Mouse (Mus musculus): ENCODE results near the gene Spopl.
"Not testable (repeated sequence)": the region's sequence is repeated elsewhere in the genome, so short reads cannot be mapped to it uniquely, and the experiment has no call there.

Spopl gene

DNA sequence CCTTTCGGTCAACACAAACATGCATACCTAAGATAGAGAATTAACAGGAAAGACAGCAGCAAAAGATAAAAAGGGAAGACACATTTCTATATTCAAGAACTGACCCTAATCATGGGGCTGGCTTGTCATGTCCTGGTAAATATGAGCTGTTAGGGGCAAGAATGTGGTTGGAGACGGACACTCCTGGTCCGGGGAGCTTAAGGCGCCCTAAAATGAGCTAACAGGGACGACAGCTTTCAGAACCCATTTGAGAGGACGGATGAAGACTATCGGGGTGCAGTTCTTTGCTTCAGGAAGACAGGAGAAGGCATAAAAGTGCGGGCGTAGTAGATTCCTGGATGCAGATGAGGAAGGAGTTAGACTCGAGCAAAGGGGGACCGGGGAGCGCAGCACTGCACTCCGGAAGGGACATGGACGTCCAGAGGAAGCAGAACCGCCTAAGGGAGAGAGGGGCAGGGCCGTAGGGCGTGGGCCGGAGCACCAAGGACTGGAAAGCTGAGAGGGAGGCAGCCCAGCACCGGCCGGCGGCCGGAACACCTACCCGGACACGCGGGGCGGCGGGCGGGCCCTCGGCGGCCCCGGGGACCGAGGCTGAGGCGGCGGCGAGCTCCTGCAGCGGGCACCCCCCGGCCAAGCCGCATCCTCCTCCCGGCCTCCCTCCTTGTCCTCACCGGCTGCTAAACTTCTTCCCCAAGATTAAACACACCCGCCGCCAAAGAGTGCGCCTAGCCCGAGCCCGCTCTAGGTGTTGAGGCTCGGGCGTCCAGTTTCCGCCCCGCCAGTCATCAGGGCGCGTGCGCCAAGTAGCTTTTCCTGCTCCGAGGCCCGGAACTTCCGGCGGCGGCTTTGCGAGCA lies at the start of gene Spopl:
TSS of gene Spopl (minus strand) at position 805 of the 855 bp plus-strand sequence.
- DNase-seq (ENCODE audit: low read depth, low spot score) = peak; percentile 85

DNA sequence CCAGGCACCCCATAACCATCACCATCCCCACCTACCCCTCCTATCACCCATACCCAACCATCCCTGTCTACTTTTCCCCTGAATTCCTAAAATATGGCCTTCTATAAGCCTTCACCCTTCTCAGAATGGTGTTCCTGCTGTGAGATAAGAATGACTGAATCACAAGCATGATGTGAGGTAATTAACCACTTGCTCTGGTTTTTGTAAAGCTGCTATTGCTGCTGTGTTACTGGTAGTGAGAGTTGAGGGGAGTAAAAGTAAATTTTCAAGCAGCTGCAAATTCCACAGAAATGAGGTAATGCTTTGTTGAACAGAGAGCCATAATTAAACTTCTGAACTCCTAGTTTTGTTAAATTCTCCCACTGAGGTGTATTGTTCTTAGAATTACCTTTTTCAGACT lies 48.2 kb upstream of the Spopl start:
- no peak for DNase-seq (ENCODE audit: low read depth, low spot score)

DNA sequence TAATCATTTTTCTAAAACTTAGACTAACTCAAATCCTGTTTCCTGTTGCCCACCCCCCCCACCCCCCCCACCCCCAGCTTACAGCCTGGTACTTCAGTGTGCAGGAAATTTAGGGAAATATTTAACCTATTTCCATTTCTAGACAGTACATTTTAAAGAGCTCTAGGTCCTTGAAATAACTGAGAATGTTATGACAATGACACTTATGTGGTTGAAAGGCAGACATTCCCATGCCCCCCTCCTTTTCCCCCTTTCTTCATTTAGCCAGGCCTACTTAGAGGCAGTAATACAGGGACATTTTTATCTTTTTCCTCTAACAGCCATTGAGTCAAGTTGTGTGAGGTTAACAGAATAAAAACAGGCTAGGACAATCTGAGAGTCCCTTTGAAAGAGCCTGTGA lies 46.1 kb upstream of the Spopl start:
- DNase-seq (ENCODE audit: low read depth, low spot score) = no peak

DNA sequence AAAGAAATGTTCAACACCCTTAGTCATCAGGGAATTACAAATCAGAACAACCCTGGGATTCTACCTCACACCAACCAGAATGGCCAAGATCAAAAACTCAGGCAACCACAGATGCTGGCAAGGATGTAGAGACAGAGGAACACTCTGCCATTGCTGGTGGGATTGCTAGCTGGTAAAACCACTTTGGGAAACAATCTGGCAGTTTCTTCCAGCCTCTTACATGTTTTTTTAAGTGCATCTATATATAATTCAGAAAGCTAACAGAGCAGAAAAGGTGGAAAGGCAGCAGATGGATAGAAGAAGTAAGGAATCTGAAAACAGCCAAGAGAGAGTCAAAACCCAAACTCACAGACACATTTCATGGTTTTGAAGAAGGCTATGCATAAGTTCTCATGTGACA lies 33.5 kb upstream of the Spopl start:
- no peak for DNase-seq (ENCODE audit: low read depth, low spot score)

DNA sequence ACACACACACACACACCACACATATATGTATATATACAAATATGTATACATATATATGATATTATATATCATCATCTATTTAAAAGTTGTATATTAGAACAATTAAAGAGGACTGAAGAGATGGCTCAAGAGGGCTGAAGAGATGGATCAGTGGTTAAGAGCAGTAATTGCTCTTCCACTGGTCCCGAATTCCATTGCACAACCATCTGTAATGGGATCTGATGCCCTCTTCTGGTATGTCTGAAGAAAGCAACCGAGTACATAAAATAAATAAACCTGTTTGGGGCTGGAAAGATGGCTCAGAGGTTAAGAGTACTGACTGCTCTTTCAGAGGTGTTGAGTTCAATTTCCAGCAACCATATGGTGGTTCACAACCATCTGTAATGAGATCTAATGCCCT lies 16.9 kb upstream of the Spopl start:
- no peak for DNase-seq (ENCODE audit: low read depth, low spot score)

DNA sequence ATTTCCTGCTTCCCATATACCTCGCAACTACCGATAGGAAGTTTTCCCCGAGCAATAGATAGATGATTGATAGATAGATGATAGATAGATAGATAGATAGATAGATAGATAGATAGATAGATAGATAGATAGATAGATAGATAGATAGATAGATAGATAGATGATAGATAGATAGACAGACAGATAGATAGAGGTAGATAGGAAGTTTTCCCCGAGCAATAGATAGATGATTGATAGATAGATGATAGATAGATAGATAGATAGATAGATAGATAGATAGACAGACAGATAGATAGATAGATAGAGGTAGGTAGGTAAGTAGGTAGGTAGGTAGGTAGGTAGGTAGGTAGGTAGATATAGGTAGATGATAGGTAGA lies 239 bp upstream of the Spopl start:
- DNase-seq (ENCODE audit: low read depth, low spot score) = not testable (repeated sequence)

DNA sequence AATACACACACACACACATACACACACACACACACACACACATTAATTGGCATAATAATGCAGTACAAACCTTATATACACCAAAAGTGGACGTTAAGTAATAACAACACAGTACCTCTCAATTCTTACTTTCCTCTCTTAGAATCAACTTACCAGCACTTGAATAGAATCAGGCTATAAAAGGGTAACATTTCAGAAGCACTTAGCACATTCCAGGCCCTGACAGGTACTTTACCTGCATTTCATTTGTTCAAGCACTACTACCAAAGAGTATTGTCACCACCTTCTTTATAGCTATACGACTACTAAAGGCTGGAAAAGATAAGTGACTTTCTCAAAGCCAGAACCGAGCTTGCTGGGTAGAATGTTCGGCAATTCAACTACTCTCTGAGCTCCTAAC lies 1.3 kb downstream of the Spopl start:
- no peak for DNase-seq (ENCODE audit: low read depth, low spot score)

DNA sequence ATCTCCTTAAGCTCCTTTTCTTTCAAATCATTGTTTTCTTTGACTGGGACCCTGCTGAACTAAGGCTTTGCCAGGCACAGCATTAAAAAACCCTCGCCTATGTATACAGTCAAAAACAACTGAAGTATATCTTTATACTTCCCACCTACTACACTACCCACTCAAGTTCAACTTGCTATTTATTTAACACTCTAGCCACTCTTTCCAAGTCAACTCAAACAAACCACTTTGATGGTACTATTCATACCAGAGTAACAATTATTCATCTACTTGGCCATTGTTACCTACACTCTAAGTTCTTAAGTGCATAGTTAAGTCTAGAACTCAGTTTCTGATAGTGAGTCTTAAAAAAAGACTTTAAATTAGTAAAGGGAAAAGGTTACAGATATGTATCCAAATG lies 3.1 kb downstream of the Spopl start:
- DNase-seq (ENCODE audit: low read depth, low spot score) = no peak

DNA sequence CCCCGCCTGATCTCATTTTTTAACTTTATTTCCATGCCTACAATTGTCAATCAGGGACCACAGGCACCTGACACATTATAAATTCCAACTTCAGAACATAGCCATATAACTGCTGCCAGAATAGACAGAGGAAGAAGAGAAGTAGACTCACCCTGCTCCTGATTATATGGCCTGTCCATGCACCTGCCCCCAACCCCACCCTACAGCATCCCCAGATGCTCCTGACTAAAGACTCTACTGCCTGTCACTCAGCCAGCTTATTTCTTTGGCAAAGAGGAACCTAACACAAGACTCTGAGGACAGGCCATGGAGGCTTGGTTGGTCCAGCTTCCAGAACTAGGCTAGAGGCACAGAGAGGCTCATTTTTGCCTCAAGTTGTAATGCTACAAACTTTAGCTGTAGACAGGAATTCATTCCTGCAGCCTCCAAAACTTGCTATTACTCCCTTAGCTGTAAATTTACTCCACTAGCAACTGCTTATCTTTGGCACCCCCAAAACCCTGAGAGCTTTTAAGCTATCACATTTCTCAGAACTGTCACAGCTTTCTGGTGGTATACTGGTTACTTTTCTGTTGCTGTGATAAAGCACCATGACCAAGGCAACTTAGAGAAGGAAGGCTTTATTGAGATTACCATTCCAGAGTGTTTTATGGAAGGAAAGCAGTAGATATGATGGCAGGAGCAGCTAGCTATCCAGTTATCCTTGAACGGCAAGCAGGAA lies 6.7 kb downstream of the Spopl start:
- DNase-seq (ENCODE audit: low read depth, low spot score) = no peak

DNA sequence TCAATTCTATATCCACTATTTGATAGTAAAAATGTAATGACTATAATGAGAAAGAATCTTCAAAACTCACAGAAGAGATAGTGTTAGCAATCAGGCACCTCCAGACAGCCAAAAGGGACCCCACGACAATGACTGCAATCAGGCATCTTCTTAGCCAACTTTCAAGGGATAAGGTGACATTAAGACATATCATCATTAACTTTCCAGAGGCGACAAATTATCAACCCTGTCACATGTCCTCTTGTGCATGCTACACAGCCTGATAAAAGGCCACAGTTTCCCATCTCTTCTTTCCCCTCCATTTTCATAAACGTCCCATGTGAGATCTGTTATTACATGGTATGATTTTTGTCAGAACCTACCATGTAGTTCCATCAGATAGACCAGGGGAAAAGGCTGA lies 9.0 kb downstream of the Spopl start:
- no peak for DNase-seq (ENCODE audit: low read depth, low spot score)

DNA sequence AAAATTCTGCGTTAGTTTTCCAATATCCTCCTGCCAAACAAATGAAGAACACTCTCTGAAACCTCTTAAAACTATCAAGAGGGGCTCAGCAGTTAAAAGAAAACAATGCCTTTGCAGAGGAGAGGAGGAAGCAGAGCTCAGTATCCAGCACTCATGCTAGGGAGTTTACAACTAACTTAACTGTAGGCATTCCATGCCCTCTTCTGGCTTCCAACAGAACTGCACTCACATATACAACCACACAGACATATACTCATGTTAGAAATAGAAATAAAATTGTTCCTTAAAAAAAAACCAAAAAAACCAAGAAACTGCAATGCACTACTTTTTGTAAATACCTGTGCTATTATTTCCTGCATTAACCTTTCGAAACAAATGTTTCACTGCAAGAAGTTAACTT lies 12.7 kb downstream of the Spopl start:
- DNase-seq (ENCODE audit: low read depth, low spot score) = no peak

DNA sequence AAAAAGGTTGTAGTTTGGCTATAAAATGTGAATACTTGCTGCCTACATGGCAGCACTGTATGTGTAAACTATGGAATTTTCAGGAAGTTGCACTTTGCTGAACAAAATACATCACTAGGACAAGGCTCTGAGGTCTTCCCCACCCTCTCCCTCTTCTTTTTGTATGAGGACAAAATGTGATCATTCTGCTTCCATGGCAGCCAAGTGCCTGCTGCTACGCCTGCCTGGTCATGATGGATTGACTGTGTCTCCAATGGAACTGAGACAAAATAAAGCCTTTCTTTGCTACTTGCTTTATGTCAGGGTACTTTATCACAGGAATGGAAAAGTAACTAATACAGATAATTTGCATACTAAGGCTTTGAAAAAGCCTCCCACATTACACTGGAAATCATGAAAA lies 20.7 kb downstream of the Spopl start:
- peak; percentile 20 for DNase-seq (ENCODE audit: low read depth, low spot score)

DNA sequence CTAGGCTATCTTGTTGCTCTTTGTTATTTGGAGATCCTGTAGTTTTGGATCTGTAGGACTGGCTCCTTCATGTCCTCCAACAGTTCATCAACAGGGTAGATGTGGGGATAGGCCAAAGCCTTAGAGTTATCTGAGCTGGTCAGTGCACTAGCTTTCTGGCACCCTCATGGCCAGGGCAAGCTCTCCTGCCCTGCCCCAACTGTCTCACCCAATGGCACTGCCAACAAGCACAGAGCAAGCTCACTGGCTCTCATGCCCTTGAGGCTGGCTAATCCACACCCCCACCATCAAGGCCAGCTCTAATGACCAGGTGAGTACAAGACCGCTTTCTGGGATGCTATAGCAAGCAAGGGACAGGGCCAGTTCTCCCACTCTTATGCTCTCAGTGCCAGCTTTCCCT lies 24.7 kb downstream of the Spopl start:
- DNase-seq (ENCODE audit: low read depth, low spot score) = no peak

DNA sequence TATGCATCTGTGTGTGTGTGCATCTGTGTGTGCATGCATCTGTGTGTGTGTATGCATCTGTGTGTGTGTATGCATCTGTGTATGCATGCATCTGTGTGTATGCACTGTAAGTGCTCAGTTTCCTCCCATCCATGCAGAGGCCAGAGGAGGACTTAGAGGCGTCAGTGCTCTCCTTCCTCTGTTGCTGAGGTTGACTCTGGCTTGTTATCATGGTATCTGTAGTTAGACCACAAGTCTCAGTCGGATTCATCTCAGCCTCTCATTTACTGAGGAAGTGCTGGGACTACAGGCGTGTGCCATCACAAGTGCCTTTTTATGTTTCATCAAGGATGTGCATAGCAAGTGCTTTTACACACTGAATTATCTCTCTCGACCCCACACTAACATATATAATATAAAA lies 31.9 kb downstream of the Spopl start:
- no peak for DNase-seq (ENCODE audit: low read depth, low spot score)

DNA sequence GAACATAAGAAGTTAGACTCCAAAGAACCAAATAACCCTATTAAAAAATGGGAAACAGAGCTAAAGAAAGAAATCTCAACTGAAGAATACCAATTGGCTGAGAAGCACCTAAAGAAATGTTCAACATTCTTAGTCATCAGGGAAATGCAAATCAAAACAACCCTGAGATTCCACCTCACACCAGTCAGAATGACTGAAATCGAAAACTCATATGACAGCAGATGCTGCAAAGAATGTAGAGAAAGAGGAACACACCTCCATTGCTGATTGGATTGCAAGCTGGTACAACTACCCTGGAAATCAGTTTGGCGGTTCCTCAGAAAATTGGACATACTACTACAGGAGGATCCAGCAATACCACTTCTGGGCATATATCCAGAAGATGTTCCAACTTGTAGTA lies 44.2 kb downstream of the Spopl start:
- not testable (repeated sequence) for DNase-seq (ENCODE audit: low read depth, low spot score)

DNA sequence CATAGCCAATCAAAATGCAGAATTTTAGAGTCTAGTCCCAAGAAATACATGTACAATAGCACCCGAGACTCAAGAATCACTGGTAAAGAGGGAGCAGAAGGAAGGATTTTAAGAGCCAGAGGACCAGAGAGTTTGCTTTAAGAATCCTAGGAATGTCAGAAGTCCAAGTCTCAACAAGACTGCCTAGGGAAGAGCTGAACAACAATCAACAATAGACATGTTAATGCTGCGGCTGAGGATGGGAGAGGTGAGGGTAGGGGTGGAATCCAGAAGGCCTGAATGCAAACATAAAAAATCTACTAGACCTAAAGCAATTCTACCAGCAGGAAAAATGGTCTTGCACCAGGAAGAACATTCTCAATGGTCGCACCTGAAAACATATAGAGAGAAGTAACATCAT lies 66.8 kb downstream of the Spopl start:
- DNase-seq (ENCODE audit: low read depth, low spot score) = no peak

DNA sequence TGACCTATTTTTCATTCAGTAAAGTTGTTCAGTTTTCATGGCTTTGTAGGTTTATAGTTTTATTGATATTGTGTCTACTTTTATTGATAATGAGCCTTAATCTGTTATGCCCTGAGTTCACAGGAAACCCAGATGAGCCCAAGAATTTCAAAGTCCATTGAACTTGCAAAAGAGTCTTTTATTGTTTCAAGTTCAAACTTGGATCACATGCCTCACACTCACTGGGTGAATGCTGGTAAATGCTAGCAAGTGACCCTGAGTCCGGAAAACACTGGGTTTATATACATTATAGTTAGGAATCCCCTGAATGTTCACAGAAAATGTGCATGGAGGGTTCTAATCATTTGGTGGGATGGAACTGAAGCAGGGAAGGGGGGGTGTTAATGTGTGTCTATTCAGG lies 90.2 kb downstream of the Spopl start:
- DNase-seq (ENCODE audit: low read depth, low spot score) = no peak

DNA sequence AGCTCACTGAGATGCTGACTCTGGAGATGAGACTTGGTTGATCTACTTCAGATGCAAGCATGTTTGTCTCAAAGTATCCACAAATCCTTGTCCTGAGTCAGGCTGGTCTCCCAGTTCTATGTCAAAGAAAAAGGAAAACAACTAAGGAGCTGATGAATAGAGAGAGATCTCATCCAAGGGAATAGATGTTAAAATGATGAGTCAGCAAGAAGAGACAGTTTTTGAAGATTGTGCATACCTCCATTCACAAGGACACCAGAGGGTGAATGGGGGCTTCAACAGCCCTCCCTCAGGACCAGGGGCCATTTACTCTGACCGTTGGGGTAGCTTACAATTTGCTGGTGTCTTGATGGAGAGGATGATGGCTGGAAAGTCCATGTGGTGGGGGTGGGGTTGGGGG lies 104.4 kb downstream of the Spopl start:
- no peak for DNase-seq (ENCODE audit: low read depth, low spot score)

DNA sequence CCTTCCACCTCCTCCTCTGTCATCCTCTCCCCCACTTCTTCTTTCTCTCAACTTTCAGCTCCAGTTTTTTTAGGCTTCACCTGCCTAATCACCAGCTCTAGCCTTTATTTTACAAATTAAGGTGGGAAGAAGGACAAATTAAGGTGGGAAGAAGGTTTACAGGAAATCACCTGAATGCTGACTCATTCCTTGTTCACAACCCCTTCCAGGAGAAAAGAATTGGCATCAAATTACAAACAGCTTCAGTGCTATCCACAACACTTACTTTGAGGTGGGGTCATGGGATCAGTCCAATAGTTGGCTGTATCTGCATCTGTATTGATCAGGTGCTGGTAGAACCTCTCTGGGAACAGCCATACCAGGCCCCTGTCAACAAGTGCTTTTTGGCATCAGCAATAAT lies 114.5 kb downstream of the Spopl start:
- DNase-seq (ENCODE audit: low read depth, low spot score) = no peak

Data from mesoderm, embryonic 11.5 days (tissue).